Mouse (Mus musculus) ovary, postnatal 14 days (tissue): ENCODE results near the gene Slc25a44.
"Not testable (repeated sequence)": the region's sequence is repeated elsewhere in the genome, so short reads cannot be mapped to it uniquely, and the experiment has no call there.

ENCODE experiments used
- DNase-seq: peaks from one replicate; pipeline ENCODE4 v3.0.0; 2022; ENCODE audit warnings: low spot score

The Slc25a44 gene

DNA sequence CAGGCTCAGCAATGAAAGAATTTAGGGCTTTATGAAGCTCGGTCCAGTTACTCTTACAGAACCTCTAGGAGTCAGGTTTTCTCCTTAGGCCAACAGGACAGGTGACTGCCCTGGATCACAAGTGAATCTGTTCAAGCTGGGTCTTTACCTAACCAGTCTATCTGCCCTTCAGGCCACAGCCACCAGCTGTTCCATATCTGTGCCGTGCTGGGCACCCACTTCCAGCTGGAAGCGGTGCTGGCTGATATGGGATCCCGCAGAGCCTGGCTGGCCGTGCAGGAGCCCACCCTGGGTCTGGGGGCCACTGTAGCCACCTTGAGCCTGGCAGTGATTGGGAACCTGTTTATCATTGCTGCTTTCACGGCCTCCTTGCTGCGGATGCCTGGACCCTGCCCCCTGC, 57.4 kb downstream of the Slc25a44 start:
- not testable (repeated sequence) for DNase-seq

- not testable (repeated sequence) for DNase-seq
These were observed 58.0 kb downstream of the Slc25a44 start for GRCm38 (mm10) chr3:88366830-88367428.

GRCm38 (mm10) chr3:88365705-88366361, 59.1 kb downstream of the Slc25a44 start:
- no peak for DNase-seq

GRCm38 (mm10) chr3:88364337-88364736, 60.6 kb downstream of the Slc25a44 start, which contains the start of gene Paqr6:
Paqr6 (plus strand) TSS chr3:88364584.
- peak; percentile 82 for DNase-seq

DNA sequence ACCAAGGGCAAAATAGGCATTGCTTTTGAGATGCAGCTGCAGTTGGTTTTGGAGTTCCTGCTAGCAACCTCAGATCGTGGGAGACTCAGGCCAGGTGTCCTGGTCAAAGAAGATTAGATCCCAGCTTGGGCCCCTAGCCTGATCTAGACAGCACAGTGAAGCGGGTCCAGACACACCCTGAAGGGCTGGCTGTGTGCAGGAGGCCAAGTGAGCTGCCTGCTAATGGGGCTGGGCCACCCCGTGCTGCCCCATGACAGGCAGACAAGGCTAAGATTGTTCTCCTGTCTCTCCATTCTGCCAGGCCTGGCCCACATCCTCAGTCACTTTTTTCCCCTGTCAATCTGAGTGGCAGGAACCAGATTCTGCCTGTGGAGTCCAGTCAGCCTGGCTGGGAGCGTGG, 61.2 kb downstream of the Slc25a44 start:
- no peak for DNase-seq

- DNase-seq = no peak
These were observed 63.2 kb downstream of the Slc25a44 start for GRCm38 (mm10) chr3:88361612-88362313.

- no peak for DNase-seq
These were observed 63.8 kb downstream of the Slc25a44 start for GRCm38 (mm10) chr3:88361096-88361495.
